Mouse (Mus musculus) intestine, postnatal 0 days (tissue): ENCODE results near the gene Ndufc1. TPM values are rescaled to one million over a fixed set of nuclear protein-coding genes. Genes with fewer than 3 reads are reported as not detected.

Experiments used
- ATAC-seq: fragments of 200-750 bp; cut with Nextera tagmentation; 2 replicates; pipeline ENCODE4 v1.8.0; 2017; ENCODE audit warnings: mild to moderate bottlenecking, moderate TSS enrichment, moderate library complexity
- H3K27ac ChIP-seq: fragments of 300-500 bp; sonication (generic); 2 replicates; pipeline ENCODE4 v1.5.1; 2014; ENCODE audit warnings: mild to moderate bottlenecking, low read depth, low read length, moderate library complexity
- H3K27me3 ChIP-seq: fragments of 300-500 bp; sonication (generic); replicated peaks from 2 replicates; pipeline ENCODE4 v1.6.1; 2014; ENCODE audit warnings: low read length, mixed read lengths; ENCODE audit not compliant: control insufficient read depth, insufficient read depth
- H3K36me3 ChIP-seq: fragments of 300-500 bp; sonication (generic); 2 replicates; pipeline ENCODE4 v1.6.1; 2014; ENCODE audit warnings: mild to moderate bottlenecking, moderate library complexity; ENCODE audit not compliant: control insufficient read depth, insufficient read depth
- H3K4me1 ChIP-seq: fragments of 300-500 bp; sonication (generic); replicated peaks from 2 replicates; pipeline ENCODE4 v1.6.1; 2014; ENCODE audit warnings: antibody characterized with exemption, low read length, mixed read lengths; ENCODE audit not compliant: control insufficient read depth, insufficient read depth
- H3K4me2 ChIP-seq: fragments of 300-500 bp; sonication (generic); replicated peaks from 2 replicates; pipeline ENCODE4 v1.6.1; 2014; ENCODE audit warnings: low read depth, mild to moderate bottlenecking, moderate library complexity
- H3K4me3 ChIP-seq: fragments of 300-500 bp; sonication (generic); 2 replicates; pipeline ENCODE4 v1.5.1; 2014; ENCODE audit warnings: low read depth, low read length
- H3K9ac ChIP-seq: fragments of 300-500 bp; sonication (generic); 2 replicates; pipeline ENCODE4 v1.6.1; 2014; ENCODE audit warnings: mild to moderate bottlenecking, low read depth, low read length
- H3K9me3 ChIP-seq: fragments of 300-500 bp; sonication (generic); 2 replicates; pipeline ENCODE4 v1.6.1; 2016; ENCODE audit warnings: mixed run types; ENCODE audit not compliant: control insufficient read depth
- CTCF ChIP-seq: sonication (generic); IDR thresholded peaks from 2 replicates; pipeline ENCODE4 v1.5.1; 2016; ENCODE audit warnings: low read depth, mild to moderate bottlenecking, control low read depth, antibody characterized with exemption, moderate library complexity
- WGBS: fragments of 180-500 bp; shearing (Covaris S2); extraction: QIAGEN DNeasy Blood & Tissue Kit; methylation state at CpG from one replicate; pipeline ENCODE4 v1.1.7; 2014; 5-methylcytosine and 5-hydroxymethylcytosine counted together
- polyA plus RNA-seq: library from polyadenylated mRNA; unstranded; fragments of >200 nt; fragmentation: Nextera tagmentation; extraction: Ambion mirVana; gene quantifications from 2 replicates; pipeline ENCODE4 v1.2.1, GENCODE M21; 2015

The Ndufc1 gene
- polyA plus RNA-seq, 1 experiment from 2014 or later, result 1,395 TPM

DNA sequence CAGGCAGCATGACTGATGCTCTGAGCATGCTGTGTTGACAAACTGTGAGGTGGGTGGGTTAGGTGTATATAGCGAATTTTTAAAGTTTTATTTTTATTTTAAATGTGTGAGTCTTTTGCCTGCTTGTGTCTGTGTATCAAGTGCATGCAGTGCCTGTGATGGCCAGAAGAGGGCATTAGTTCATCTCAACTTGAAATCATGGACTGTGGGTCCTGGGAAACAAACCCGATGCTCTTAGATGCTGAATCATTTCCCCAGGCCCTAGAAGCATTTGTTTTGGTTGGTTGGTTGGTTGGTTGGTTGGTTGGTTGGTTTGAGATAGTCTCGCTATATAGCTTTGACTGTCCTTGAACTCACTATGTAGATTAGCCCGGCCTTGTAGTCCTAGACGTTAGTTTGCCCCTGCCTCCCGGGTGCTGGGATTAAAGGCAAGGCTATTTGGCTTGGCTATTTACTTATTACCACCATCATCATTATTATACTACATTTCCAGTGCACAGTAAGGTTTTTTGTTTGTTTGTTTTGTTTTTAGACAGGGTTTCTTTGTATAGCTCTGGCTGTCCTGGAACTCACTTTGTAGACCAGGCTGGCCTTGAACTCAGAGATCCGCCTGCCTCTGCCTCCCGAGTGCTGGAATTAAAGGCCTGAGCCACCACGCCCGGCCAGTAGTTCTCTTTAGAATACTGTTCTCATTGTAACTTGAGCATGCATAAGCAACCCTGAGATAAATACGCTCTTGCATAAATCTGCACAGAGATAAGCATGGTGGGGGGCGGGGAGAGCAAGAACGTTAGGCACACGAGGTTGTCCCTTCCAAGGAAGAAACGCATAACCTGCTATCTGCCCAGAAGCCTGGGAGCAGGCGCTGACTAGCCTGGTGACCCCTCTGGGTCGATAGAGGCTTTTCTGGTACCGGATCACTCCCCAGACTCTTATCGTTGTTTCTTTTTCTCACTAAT, 33.2 kb downstream of the Ndufc1 start:
- Histone ChIP-seq H3K36me3 (no peaks in the 10 kb centered on the region), H3K27me3 (no peaks in the 10 kb centered on the region), H3K9me3 (no peaks in the 10 kb centered on the region), H3K9ac (no peak overlapping the region), H3K4me1 (no peaks in the 10 kb centered on the region), H3K4me2 (no peak overlapping the region), H3K4me3 (no peak overlapping the region), H3K27ac (no peak overlapping the region)
- WGBS, result 76% methylated on average over 19 of the region's 19 CpGs
- TF ChIP-seq CTCF, result peak; percentile 71
- no peak for ATAC-seq

DNA sequence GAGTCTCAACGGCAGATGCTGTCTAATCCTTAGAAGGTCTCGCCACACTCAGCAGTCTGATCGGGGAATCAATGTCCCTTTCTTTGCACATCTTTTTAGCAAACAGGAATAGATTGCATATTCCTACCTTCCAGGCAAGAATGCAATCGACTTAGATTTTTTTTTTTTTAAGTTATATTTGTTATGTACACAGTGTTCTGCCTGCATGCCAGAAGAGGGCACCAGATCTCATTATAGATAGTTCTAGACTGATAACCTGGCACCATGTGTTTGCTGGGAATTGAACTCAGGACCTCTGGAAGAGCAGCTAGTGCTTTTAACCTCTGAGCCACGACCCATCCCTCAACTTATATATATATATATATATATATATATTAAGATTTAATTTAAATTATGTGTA, 35.2 kb downstream of the Ndufc1 start:
- ATAC-seq, result no peak
- no peaks in the 10 kb centered on the region for H3K4me1 ChIP-seq
- no peak overlapping the region for H3K4me3 ChIP-seq
- no peak overlapping the region for H3K4me2 ChIP-seq
- H3K36me3 ChIP-seq, result no peaks in the 10 kb centered on the region
- no peak overlapping the region for H3K9ac ChIP-seq
- WGBS, result 64% methylated on average over 5 of the region's 5 CpGs
- TF ChIP-seq CTCF, result peak; percentile 37
- no peaks in the 10 kb centered on the region for H3K9me3 ChIP-seq
- no peaks in the 10 kb centered on the region for H3K27me3 ChIP-seq
- H3K27ac ChIP-seq, result no peak overlapping the region

GRCm38 (mm10) chr3:51372883-51373282, 35.9 kb downstream of the Ndufc1 start:
- 35% methylated on average over 5 of the region's 5 CpGs for WGBS

GRCm38 (mm10) chr3:51371826-51372225, 37.0 kb downstream of the Ndufc1 start:
- Histone ChIP-seq H3K9ac (no peak overlapping the region), H3K27ac (no peak overlapping the region), H3K4me3 (no peak overlapping the region), H3K4me2 (no peak overlapping the region), H3K27me3 (no peaks in the 10 kb centered on the region), H3K36me3 (no peaks in the 10 kb centered on the region), H3K4me1 (no peaks in the 10 kb centered on the region), H3K9me3 (no peaks in the 10 kb centered on the region)
- ATAC-seq, result no peak
- 70% methylated on average over 2 of the region's 2 CpGs for WGBS
- TF ChIP-seq CTCF, result no peak

More at GRCm38 (mm10) chr3:51372883-51373282, 35.9 kb downstream of the Ndufc1 start:
- no peaks in the 10 kb centered on the region for H3K9me3 ChIP-seq
- ATAC-seq, result no peak
- no peaks in the 10 kb centered on the region for H3K27me3 ChIP-seq
- no peak overlapping the region for H3K9ac ChIP-seq
- H3K36me3 ChIP-seq, result no peaks in the 10 kb centered on the region
- no peak for TF ChIP-seq CTCF
- H3K27ac ChIP-seq, result no peak overlapping the region
- no peaks in the 10 kb centered on the region for H3K4me1 ChIP-seq
- no peak overlapping the region for H3K4me3 ChIP-seq
- no peak overlapping the region for H3K4me2 ChIP-seq

DNA sequence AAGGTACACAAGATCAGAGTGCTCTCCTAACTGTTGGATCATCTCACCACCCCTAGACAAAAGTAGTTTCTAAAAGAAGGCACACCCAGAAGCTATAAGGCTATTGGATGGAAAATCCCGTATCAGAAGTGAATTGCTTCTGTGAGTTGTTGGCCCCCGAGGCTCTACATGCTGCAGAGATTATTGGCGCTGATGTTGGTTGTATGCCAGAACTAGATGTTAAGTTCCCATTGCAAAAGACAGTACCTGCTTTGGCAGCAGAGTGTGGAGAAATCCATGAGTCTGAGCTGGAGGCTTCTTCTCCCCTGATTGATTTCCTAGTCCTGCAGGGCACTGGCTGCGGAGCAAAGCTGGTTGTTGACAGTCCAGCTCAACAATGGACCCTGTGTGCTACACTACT, 40.8 kb downstream of the Ndufc1 start:
- Histone ChIP-seq H3K9ac (no peak overlapping the region), H3K27me3 (no peaks in the 10 kb centered on the region), H3K4me3 (no peak overlapping the region), H3K9me3 (no peaks in the 10 kb centered on the region), H3K4me1 (no peaks in the 10 kb centered on the region), H3K27ac (no peak overlapping the region), H3K4me2 (no peak overlapping the region), H3K36me3 (no peaks in the 10 kb centered on the region)
- 83% methylated on average over 4 of the region's 4 CpGs for WGBS
- TF ChIP-seq CTCF, result no peak
- no peak for ATAC-seq

DNA sequence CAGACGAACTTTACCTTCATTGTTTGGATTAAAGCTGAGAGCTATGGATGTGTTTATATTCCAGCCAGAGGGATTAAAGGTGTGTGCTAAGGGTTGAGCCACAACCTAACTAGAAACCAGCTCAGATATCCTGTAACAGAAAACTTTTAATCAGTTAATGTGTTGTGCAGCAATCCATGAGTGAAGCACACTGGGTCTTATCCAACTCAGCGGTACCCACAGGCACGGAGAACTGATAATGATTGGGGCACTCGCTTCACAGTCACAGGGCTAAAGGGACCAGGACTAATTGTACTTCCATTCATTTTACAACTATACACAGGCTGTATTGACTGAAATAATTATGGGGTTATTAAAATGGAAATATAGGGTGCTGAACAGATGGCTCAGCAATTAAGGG, 41.9 kb downstream of the Ndufc1 start:
- no peak overlapping the region for H3K27ac ChIP-seq
- no peaks in the 10 kb centered on the region for H3K27me3 ChIP-seq
- H3K9me3 ChIP-seq, result no peaks in the 10 kb centered on the region
- no peaks in the 10 kb centered on the region for H3K36me3 ChIP-seq
- no peak for ATAC-seq
- WGBS, result 51% methylated on average over 4 of the region's 4 CpGs
- H3K9ac ChIP-seq, result no peak overlapping the region
- H3K4me2 ChIP-seq, result no peak overlapping the region
- no peak for TF ChIP-seq CTCF
- H3K4me1 ChIP-seq, result no peaks in the 10 kb centered on the region
- no peak overlapping the region for H3K4me3 ChIP-seq
